Mouse (Mus musculus): ENCODE measurements around the gene Trhr2.

The Trhr2 gene

GRCm38 (mm10) chr8:122354157-122354556, 6.4 kb downstream of the Trhr2 start:
- DNase-seq: peak; percentile 29 to 39

GRCm38 (mm10) chr8:122350309-122351089, 10.0 kb downstream of the Trhr2 start:
- DNase-seq: no peak

GRCm38 (mm10) chr8:122349357-122350297, 10.9 kb downstream of the Trhr2 start:
- no peak for DNase-seq

GRCm38 (mm10) chr8:122347811-122348552, 12.6 kb downstream of the Trhr2 start:
- no peak for DNase-seq

- no peak for DNase-seq
These were observed 15.1 kb downstream of the Trhr2 start for GRCm38 (mm10) chr8:122345181-122346095.

- no peak for DNase-seq
These were observed 16.3 kb downstream of the Trhr2 start for GRCm38 (mm10) chr8:122344219-122344618.

GRCm38 (mm10) chr8:122343758-122344157, 16.8 kb downstream of the Trhr2 start:
- peak; percentile 18 to 56 for DNase-seq

- no peak for DNase-seq
These were observed 17.2 kb downstream of the Trhr2 start for GRCm38 (mm10) chr8:122343341-122343740.

- DNase-seq: peak; percentile 59 to 67
These were observed 17.7 kb downstream of the Trhr2 start for GRCm38 (mm10) chr8:122342806-122343209.

GRCm38 (mm10) chr8:122342362-122342761, 18.2 kb downstream of the Trhr2 start:
- no peak for DNase-seq

- no peak for DNase-seq
These were observed 18.8 kb downstream of the Trhr2 start for GRCm38 (mm10) chr8:122341790-122342189.

GRCm38 (mm10) chr8:122340761-122341160, 19.8 kb downstream of the Trhr2 start:
- no peak for DNase-seq

- DNase-seq: no peak
These were observed 21.7 kb downstream of the Trhr2 start for GRCm38 (mm10) chr8:122338852-122339251.

GRCm38 (mm10) chr8:122336251-122336910, 24.2 kb downstream of the Trhr2 start:
- DNase-seq: peak; percentile 47 to 77

- peak; percentile 21 to 65 for DNase-seq
These were observed 24.8 kb downstream of the Trhr2 start for GRCm38 (mm10) chr8:122335638-122336250.

GRCm38 (mm10) chr8:122334791-122335490, 25.6 kb downstream of the Trhr2 start:
- DNase-seq: peak in 1 of 2 experiments; percentile 18

- DNase-seq: no peak
These were observed 27.0 kb downstream of the Trhr2 start for GRCm38 (mm10) chr8:122333531-122333930.

GRCm38 (mm10) chr8:122332753-122333506, 27.6 kb downstream of the Trhr2 start:
- DNase-seq: peak; percentile 77 to 91

GRCm38 (mm10) chr8:122331134-122331523, 29.4 kb downstream of the Trhr2 start:
- DNase-seq: peak; percentile 81 to 84

Measured in kidney, postnatal 36 days (tissue).